Mouse (Mus musculus) lung, embryonic 14.5 days (tissue): ENCODE measurements at regions not wholly inside any gene's neighbourhood (a gene's known extent, or its start where the extent isn't known, plus 50 kb on each side); places are given as distances from the start of the nearest gene placed in this dataset.

Source experiments
- ATAC-seq: fragments of 200-750 bp; cut with Nextera tagmentation; 2 replicates; pipeline ENCODE4 v1.8.0; 2017; ENCODE audit warnings: mild to moderate bottlenecking, moderate TSS enrichment, moderate library complexity; ENCODE audit not compliant: insufficient read depth
- DNase-seq: peaks from one replicate; pipeline ENCODE4 v3.0.0-alpha.2; 2015
- H3K27ac ChIP-seq: fragments of 300-500 bp; sonication (generic); 2 replicates; pipeline ENCODE4 v1.5.1; 2014; ENCODE audit warnings: low read depth, mild to moderate bottlenecking, moderate library complexity
- H3K27me3 ChIP-seq: fragments of 300-500 bp; sonication (generic); 2 replicates; pipeline ENCODE4 v1.6.1; 2014; ENCODE audit warnings: low read length, control low read depth; ENCODE audit not compliant: insufficient read depth
- H3K36me3 ChIP-seq: fragments of 300-500 bp; sonication (generic); 2 replicates; pipeline ENCODE4 v1.6.1; 2014; ENCODE audit warnings: control low read depth; ENCODE audit not compliant: insufficient read depth
- H3K4me1 ChIP-seq: fragments of 300-500 bp; sonication (generic); 2 replicates; pipeline ENCODE4 v1.6.1; 2014; ENCODE audit warnings: antibody characterized with exemption, control low read depth; ENCODE audit not compliant: insufficient read depth
- H3K4me2 ChIP-seq: fragments of 300-500 bp; sonication (generic); 2 replicates; pipeline ENCODE4 v1.6.1; 2014; ENCODE audit warnings: mild to moderate bottlenecking
- H3K4me3 ChIP-seq: fragments of 300-500 bp; sonication (generic); 2 replicates; pipeline ENCODE4 v1.5.1; 2014; ENCODE audit warnings: low read depth, low read length
- H3K9ac ChIP-seq: fragments of 300-500 bp; sonication (generic); 2 replicates; pipeline ENCODE4 v1.6.1; 2014
- H3K9me3 ChIP-seq: fragments of 300-500 bp; sonication (generic); 2 replicates; pipeline ENCODE4 v1.6.1; 2016; ENCODE audit warnings: low read depth, low read length, control low read depth
- CTCF ChIP-seq: IDR thresholded peaks from 2 replicates; pipeline ENCODE4 v1.5.1; 2016; ENCODE audit warnings: antibody characterized with exemption, low read depth
- WGBS: fragments of 180-500 bp; shearing (Covaris S2); extraction: QIAGEN DNeasy Blood & Tissue Kit; methylation state at CpG from one replicate; pipeline ENCODE4 v1.1.7; 2014; 5-methylcytosine and 5-hydroxymethylcytosine counted together

- no peak overlapping the region for H3K4me2 ChIP-seq
- no peak for DNase-seq
- H3K36me3 ChIP-seq = no peaks in the 10 kb centered on the region
- 64% methylated on average over 10 of the region's 10 CpGs for whole genome bisulfite sequencing
- H3K4me1 ChIP-seq = no peaks in the 10 kb centered on the region
- no peaks in the 10 kb centered on the region for H3K9me3 ChIP-seq
- no peaks in the 10 kb centered on the region for H3K27me3 ChIP-seq
- H3K27ac ChIP-seq = no peak overlapping the region
- ATAC-seq = no peak
- no peak overlapping the region for H3K4me3 ChIP-seq
- no peak for TF ChIP-seq CTCF
- no peak overlapping the region for H3K9ac ChIP-seq
Observed at GRCm38 (mm10) chr5:111561301-111561700, 144.1 kb downstream of the Mn1 start.

- no peak for TF ChIP-seq CTCF
- H3K9me3 ChIP-seq = no peaks in the 10 kb centered on the region
- DNase-seq = peak; percentile 30
- H3K4me1 ChIP-seq = peaks cover 7% of the 10 kb centered on the region; the same call in 1 of the 2 replicates
- no peak overlapping the region for H3K4me2 ChIP-seq
- H3K27me3 ChIP-seq = no peaks in the 10 kb centered on the region
- H3K36me3 ChIP-seq = no peaks in the 10 kb centered on the region
- no peak for ATAC-seq
- H3K27ac ChIP-seq = no peak overlapping the region
- H3K9ac ChIP-seq = no peak overlapping the region
- 8% methylated on average over 10 of the region's 10 CpGs for WGBS
- no peak overlapping the region for H3K4me3 ChIP-seq
Observed at GRCm38 (mm10) chr5:111570826-111571225, 153.7 kb downstream of the Mn1 start.

GRCm38 (mm10) chr5:111573265-111573873, 156.2 kb downstream of the Mn1 start:
- no peak overlapping the region for H3K4me2 ChIP-seq
- no peak overlapping the region for H3K4me3 ChIP-seq
- DNase-seq (peak; percentile 64), ATAC-seq (peak; percentile 30; the same call in 1 of the 2 replicates)
- 13% methylated on average over 13 of the region's 13 CpGs for WGBS
- H3K27ac ChIP-seq = no peak overlapping the region
- H3K4me1 ChIP-seq = peaks cover 20% of the 10 kb centered on the region
- no peaks in the 10 kb centered on the region for H3K9me3 ChIP-seq
- no peak for TF ChIP-seq CTCF
- no peaks in the 10 kb centered on the region for H3K36me3 ChIP-seq
- no peak overlapping the region for H3K9ac ChIP-seq
- no peaks in the 10 kb centered on the region for H3K27me3 ChIP-seq

- H3K4me3 ChIP-seq = no peak overlapping the region
- 17% methylated on average over 8 of the region's 8 CpGs for WGBS
- H3K27me3 ChIP-seq = no peaks in the 10 kb centered on the region
- 0 out of 2 replicates have a peak overlapping the region, but pooled peaks have one; percentile 4 for H3K4me2 ChIP-seq
- 0 out of 2 replicates have a peak, but pooled peaks have one; percentile 7 for ATAC-seq
- peaks cover 28% of the 10 kb centered on the region for H3K4me1 ChIP-seq
- TF ChIP-seq CTCF = no peak
- H3K9me3 ChIP-seq = no peaks in the 10 kb centered on the region
- peak; percentile 66 for DNase-seq
- no peak overlapping the region for H3K9ac ChIP-seq
- H3K36me3 ChIP-seq = no peaks in the 10 kb centered on the region
- H3K27ac ChIP-seq = 0 out of 2 replicates have a peak overlapping the region, but pooled peaks have one; percentile 15
Observed at GRCm38 (mm10) chr5:111574219-111574840, 157.2 kb downstream of the Mn1 start.

GRCm38 (mm10) chr5:111575376-111575775, 158.2 kb downstream of the Mn1 start:
- ATAC-seq = no peak

GRCm38 (mm10) chr5:111577441-111577840, 156.3 kb upstream of the Gm26897 start:
- ATAC-seq (peak; percentile 63), DNase-seq (peak; percentile 93)
- TF ChIP-seq CTCF = peak; percentile 45
- 6% methylated on average over 5 of the region's 5 CpGs for WGBS
- H3K27ac ChIP-seq = peak overlapping the region; percentile 86
- H3K9me3 ChIP-seq = no peaks in the 10 kb centered on the region
- H3K4me3 ChIP-seq = no peak overlapping the region
- no peaks in the 10 kb centered on the region for H3K27me3 ChIP-seq
- no peak overlapping the region for H3K4me2 ChIP-seq
- H3K36me3 ChIP-seq = no peaks in the 10 kb centered on the region
- no peak overlapping the region for H3K9ac ChIP-seq
- H3K4me1 ChIP-seq = peaks cover 34% of the 10 kb centered on the region

More at GRCm38 (mm10) chr5:111575376-111575775, 158.2 kb downstream of the Mn1 start:
- no peak for DNase-seq
- WGBS = 80% methylated on average over 5 of the region's 5 CpGs
- H3K4me3 ChIP-seq = no peak overlapping the region
- no peak overlapping the region for H3K9ac ChIP-seq
- H3K9me3 ChIP-seq = no peaks in the 10 kb centered on the region
- H3K36me3 ChIP-seq = no peaks in the 10 kb centered on the region
- peaks cover 28% of the 10 kb centered on the region for H3K4me1 ChIP-seq
- H3K27me3 ChIP-seq = no peaks in the 10 kb centered on the region
- no peak for TF ChIP-seq CTCF
- H3K4me2 ChIP-seq = no peak overlapping the region
- H3K27ac ChIP-seq = no peak overlapping the region

GRCm38 (mm10) chr5:111578088-111578487, 155.6 kb upstream of the Gm26897 start:
- 46% methylated on average over 5 of the region's 5 CpGs for WGBS
- ATAC-seq = no peak
- TF ChIP-seq CTCF = no peak
- no peaks in the 10 kb centered on the region for H3K27me3 ChIP-seq
- H3K9me3 ChIP-seq = no peaks in the 10 kb centered on the region
- no peaks in the 10 kb centered on the region for H3K36me3 ChIP-seq
- H3K27ac ChIP-seq = peak overlapping the region; percentile 86
- peaks cover 34% of the 10 kb centered on the region for H3K4me1 ChIP-seq
- no peak overlapping the region for H3K9ac ChIP-seq
- peak; percentile 62 for DNase-seq
- H3K4me3 ChIP-seq = no peak overlapping the region
- no peak overlapping the region for H3K4me2 ChIP-seq
